Mouse (Mus musculus) right cerebral cortex, postnatal 14 days (tissue): Measurements from ENCODE around the gene Cav3.

Experiments
- DNase-seq: peaks from one replicate; pipeline ENCODE4 v3.0.0; 2022

Cav3 gene

DNA sequence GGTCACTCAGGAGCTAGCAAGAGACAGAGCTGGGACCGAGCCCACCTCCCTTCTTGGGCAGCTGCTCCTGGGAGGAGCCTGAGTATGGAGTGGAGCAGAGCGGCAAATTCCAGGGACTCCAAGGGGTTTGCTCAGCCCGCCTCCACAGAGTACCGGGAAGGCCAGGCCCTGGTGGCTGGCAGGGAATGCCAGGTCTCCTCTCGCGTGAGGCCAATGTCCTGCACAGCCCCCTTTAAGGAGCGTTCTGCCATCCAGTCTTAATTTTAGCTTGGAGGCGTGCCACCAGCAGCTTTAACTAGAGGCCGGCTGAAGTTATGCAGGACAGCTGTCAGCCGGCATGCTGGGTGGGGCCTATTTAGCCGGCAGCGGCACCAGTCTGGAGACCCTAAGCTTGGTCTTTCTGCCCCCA is at the start of gene Cav3:
Cav3 (plus strand) TSS at position 165 of the 409 bp plus-strand sequence.
- peak; percentile 17 for DNase-seq

DNA sequence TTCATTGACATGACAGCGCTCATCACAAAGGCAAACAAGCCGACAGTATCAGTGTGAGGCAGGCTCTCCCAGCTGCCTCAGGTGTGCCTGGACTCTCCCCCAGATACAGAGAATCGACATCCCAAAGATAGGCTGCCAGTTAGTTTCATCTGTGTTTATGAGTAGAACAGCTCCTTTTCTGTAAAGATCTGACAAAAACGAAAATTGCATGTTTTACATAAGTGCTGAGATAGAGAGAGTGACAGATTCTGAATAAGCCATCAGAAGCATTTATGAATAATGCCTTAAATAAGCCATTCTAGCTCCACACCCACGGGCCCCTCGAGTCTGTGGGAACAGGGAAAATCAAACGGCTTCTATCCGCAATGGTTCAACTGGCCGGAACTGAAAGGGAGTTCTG is 40.0 kb upstream of the Cav3 start:
- DNase-seq, result no peak

DNA sequence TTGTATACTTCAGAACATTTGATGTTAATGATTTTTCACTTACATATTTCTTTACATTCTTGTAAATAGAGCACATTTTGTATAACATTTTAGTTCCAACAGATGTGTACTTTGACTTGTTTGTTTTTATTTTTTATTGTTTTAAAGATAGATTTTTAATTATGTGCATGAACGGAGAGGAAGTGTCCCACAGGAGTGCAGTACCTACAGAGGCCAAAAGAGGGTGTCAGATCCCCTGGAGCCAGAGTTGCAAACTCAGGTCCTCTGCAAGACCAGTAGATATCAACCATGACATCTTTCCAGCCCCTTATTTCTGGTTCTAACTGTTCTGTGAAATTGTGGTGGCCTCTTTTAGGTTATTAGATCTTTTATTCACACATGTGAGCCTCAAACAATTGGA is 38.4 kb upstream of the Cav3 start:
- no peak for DNase-seq

DNA sequence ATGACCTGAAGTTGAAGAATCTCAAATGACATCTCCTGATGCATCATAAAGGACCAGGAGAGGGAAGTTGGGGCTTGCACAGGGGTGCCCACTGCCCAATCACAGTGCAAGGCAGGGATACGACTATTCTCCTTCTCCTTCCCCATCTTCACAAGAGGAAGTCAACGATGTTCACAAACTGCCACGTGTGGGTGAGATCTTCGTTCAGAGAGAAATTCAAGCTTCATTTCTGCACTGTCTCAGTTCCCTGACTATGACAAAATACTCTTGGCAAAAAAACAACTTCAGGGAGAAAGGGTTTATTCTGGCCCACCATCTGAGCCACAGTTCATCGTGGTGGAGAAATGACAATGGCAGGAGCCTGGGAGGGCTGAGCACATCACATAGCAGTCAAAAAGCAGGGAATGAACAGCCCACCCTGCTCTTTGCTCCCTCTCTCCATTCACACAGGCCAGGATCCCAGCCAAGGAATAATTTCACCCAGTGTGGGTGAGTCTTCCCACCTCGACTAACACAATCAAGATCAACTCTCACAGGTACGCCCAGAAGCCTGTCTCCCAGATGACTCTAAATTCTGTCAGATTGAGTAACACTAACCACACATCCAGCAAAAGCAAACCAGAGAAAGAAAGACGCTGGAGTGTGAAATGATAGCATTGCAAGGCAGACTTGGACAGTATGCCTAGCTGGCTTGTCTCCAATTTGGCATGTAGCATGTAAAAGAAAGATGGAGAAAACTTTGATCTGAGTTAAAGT is 35.4 kb upstream of the Cav3 start:
- DNase-seq, result peak; percentile 22

DNA sequence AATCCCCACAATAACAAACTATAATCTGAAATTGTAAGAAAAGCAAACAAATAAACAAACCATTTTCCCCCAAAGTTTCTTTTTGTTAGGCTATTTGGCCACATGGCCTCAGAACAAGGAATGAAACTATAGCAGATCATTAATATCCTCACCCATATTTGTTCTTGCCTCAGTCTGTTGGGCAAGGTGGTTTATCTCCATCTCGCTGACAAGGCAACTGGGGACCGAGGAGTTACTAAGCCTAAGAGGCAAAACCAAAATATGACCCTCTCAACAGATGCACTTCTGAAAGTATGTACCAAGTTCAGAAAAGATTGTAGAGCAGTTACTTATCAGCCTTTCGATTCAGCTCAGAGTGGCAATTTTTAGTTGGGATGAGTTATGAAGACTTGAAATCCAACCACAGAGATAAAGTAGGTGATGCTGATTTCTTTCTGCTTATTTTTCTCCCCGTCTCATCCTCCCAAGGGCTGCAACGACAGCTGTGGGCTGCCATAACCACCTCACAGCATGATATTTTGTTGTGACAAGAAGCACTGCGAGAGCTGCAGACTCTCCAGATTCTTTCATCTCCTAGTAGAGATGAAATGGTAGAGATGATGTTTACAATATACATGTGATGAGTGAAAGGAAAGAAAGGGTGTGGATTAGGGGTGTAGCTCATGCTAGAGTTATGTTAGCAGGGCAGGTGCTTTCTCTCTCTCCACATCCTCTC is 33.1 kb upstream of the Cav3 start:
- DNase-seq, result no peak

DNA sequence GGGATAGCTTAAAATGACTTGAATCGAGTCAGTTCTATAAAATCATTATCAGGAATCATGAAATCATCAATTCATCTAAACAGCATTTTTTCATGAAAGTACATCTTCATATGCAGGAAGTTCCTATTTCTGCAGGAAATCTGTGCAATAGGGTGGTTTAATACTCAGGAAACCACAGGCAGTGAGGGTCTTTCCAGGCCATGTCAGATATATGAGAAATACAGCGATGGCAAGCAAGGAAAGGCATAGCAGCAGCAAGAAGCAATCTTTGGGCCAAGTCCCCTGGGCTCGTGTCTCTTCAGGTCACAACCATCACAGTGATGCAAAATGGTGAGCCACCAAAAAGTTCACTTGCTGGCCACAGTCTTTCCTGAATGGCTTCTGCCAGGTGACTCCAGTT is 13.6 kb upstream of the Cav3 start:
- DNase-seq, result no peak

DNA sequence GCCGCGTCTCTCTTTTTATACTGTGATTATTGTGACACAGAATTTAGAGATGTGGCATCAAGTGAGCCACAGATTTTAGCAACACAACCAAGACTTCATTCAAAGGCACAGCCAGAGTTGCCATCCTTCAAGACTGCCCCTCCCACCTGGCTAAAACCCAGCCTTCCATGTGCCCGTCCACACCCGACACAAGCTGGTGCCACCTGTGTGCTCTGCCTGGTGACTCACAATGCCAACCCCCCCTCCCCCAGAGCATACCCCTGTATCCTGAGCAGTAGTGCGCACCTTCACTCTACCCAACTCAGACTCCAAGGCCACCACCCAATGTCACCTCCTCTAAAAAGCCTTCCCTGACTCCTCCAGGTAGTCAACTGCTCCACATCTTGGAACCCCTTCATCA is 2.2 kb downstream of the Cav3 start:
- DNase-seq, result no peak

DNA sequence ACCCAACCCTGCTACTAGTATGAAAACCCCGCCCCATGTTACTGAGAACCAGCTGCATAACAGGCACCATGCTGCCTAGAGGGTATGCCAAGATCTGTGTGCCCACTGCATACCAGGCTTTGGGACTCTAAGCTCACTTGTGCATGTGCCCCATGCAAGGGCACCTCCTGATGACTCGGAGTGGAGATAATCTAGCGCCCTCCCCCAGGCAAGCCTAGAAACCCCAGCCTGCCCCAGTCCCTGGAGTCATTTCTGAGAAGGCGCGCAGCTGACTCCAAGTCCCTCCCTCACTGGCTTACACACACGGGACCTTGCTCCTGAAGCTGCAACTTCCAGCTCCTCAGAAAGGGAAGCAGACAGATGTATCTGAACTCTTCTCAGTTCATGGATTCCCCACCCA is 4.0 kb downstream of the Cav3 start:
- no peak for DNase-seq

DNA sequence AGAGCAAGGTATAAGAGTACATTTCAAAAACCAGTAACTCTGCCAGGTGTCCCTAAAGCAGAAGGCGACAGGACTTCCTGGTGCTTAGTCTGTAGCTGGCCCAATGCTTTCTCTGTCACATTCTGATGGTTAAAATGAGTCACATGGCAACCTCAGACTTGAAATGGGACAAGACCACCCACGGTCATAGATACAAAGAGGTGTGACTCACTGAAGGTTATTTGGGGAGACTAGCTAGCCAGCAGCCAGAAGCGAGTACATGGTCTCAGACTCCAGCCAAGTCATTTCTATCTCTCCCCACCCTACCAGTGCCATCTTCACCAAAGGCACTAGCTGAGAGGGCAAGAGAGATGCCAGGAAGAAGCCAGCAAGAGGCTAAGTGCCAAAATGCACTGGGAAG is 6.1 kb downstream of the Cav3 start:
- no peak for DNase-seq

DNA sequence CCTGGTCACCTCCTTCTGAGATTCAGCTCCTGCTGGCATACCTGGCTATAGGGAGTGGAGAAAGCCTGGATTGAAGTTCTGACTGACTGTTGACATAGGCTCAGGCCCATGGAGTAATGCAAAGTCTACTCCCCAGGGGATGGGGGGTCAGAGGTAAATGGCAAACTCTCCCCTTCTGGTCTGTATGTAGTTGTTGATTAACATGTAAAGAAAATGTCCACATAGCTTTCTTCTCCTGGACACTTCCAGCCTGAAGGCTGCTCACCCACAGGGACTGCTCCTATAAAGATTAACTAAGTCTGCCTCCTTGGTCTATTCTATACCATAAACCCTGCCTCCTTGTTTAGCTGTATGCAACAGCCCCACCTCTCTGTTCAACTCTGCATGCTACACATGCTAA is 6.7 kb downstream of the Cav3 start:
- DNase-seq, result no peak

DNA sequence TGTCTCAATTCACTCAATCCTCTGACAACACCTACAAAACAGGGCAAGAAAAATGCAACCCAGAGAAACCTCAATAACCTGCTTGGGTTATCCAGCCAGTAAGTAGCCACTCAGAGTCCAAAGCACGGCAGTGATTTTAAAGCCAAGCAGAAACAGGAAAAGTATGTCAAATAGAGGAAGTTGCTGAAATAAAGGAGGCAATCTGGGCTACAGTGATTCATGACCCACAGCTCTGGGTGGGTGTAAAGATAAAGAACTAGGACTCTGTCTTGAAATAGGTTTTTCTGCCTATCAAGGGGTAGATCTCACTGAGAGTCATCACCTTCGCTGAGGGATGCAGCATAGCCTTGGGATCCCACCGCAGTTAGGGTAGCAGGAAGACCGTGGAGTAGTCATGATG is 12.3 kb downstream of the Cav3 start:
- DNase-seq, result no peak

DNA sequence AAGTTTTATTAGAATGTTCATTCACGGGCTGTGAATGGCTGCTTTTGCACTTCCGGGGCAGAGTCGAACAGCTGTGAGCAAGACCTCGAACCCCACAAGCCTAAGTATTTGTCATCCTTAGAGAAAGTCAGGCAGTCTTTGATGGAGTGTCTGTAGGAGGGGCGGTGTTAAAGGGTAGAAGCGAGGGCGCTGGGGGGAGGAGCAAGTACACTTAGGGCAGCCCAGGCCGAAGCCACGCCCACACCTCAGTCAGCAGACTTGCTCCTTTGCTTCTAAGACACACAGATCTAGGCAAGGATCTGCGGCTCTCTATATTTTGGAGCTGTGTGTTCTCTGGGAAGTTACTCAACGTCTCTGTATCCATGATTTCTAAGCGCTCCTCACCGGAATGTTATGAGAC is 20.6 kb downstream of the Cav3 start:
- no peak for DNase-seq

DNA sequence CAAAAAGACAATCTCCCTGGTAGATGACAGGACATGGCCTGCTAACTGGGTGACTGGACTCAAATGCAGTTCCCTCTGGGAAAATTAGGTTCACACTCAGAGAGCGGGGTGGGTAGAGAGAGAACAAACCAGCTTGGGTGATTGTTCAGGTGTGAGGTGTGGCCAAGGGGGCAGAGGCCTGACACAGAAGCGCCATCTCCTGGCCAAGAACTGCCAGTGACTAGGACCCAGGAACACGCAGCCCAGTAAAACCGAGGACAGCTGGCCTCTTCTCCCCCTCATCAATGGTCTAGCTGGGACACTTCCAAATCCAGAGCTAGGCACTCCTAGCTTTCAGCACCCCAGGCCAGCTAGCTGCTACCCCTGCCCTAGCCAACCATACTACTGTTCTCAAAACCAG is 25.0 kb downstream of the Cav3 start:
- DNase-seq, result no peak

DNA sequence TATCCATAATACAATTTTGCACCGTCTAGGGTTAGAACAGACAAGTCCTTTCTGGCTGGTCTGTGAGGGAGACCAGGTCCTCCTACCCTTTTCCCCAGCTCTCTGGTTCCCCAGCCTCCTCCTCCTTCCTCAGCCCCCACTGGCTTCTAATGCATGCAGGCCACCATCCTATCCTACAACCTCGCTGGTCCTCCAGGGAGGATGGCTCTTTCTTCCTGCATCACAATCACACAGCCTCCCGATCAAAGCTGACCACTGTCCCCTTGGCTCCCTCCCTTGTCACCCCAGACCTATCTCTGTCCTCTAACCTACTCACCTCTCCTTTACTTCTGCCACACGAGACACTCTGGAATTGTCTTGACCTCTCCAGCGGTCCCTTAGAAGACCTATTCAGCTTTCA is 28.7 kb downstream of the Cav3 start:
- DNase-seq, result no peak

DNA sequence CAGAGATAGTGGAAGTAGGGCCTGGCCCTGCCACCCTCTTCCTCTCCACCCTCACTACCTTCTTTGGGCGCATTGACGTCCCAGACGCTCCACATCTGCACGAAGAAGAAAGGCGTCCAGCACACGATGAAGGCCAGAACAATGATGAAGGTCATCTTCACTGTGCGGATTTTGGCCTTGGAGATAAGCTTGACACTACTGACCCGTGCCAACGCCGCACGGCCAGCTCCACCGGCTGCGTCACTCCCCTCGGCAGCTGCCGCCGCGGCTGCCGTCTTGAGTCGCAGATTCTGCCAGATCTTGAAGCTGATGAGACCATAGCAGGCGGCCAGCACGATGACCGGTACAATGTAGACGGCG is 29.5 kb downstream of the Cav3 start:
- DNase-seq, result no peak

DNA sequence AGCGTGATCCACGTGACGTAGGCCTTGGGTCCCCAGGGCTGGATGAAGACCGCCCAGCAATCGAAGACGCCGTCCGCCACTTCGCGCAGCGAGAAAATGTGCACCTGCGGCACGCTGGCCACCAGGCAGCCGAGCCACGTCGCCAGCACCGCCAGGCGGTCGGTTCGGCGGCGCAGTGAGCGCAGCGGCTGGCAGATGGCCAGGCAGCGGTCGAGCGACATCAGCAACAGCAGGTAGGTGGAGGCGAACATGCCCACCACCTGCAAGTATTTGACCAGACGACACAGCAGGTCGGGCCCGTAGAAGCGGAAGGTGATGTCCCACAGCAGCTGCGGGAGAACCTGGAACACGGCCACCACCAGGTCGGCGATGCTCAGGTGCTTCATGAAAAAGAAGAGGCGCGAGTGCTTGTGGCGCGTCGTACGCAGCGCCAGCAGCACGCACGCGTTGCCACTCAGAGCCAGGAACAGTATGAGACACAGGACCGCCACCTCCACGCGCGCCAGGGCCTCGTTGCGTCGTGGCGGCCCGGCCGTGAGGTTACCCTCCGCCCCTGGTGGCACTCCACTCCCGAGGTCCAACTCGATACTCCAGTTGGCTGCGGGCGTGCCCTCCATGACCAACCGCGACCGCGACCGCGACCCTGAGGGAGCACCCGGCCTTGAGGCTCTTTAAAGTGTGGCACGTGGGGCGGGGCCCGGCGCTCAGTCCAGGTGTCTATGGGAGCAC is 30.0 kb downstream of the Cav3 start:
- peak; percentile 41 for DNase-seq

DNA sequence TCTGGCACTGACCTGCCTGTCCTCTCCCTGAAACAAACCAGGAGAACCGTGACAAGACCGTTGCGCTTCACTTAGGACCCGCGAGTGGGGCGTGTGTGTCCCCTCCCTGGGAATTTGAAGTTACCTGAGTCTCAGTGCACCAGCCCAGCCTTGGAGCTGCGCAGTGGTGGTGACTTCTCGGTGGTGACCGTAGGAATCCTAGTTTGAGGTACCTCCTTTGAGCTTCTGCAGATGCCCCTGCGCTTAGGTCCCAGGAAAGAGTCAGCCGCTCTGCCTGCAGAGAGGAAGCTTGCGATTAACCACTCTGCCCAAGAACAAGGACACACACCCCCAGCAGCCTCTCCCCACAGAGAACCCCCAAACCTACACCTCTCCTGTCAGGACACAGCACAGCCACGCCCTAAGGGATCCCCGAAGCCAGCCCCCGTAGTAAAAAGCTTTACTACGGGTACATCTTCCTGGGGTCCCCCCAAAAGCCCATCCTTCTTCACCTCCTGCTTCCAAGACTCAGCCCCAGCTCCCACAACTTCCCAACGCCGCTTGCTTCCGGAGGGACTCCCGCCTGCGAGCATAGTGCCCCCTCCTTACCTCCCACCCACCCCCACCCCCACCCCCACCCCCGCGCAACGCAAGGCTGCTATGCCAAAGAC is 30.7 kb downstream of the Cav3 start, which contains the start of gene Oxtr:
Oxtr (minus strand) TSS at position 34 of the 650 bp plus-strand sequence.
- DNase-seq, result no peak

DNA sequence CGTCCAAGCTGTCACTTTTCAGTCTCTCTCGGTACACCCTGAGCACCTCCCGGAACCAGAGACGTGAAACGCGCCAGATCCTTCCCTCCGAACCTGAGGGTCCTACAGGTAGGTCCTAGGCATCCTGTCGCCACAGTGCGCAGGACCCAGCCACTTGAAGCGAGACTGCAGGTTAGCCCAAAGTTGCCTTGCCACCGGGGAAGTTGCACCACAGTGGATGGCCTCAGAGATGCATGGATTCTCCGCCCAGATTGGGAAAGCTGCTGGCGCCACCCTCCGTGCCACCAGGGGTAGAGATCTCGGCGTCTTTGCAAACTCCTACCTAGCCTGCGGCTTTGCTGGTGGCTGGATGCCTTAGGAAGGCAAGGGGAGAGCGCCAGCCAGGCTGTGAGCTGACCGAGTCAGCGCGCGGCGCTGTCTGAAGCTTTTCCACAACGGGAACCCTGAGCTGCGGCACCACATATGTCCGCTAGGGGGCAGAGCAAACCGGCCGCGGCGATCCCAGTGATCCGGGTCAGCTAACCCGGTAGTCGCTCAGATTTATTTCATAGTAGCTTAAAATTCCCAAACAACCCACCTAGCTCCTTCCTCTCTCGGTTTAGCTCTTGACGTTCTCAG is 31.4 kb downstream of the Cav3 start:
- peak; percentile 86 for DNase-seq

DNA sequence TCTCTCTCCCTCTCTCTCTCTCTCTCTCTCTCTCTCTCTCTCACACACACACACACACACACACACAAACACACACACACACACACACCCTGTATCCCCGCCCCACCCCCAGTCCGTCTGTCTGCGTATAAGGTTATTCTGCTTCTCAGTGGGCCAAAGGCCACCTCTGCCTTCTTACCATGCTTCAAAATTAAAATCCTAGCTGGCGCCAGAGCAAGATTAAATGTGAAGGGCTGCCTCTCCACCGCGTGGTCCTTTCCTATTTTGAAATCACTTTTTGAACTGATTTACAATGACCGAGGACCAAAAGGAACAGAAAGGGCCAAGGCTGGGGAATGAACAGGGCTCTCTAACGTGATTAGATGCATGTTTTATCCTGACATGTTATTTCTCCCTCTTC is 32.2 kb downstream of the Cav3 start:
- DNase-seq, result no peak

DNA sequence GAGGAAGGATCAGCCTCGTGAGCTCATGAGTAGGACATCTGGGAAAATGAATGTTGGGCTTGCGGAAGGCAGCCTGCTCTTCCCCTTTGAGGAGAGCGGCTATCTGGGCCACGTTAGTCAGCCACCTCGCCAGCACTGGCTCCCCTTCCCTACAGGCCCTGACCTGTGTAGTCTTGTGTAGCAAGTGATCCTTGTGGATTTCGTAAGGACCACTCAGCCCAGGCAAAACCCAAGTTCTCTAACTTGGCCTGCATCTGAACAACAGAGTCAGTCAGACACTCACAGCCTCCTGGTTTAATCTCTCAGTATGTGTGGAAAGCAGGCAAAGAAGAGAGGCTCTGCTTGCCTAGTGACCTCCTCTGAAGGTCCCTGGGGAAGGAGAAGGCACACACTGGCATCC is 33.4 kb downstream of the Cav3 start:
- no peak for DNase-seq

DNA sequence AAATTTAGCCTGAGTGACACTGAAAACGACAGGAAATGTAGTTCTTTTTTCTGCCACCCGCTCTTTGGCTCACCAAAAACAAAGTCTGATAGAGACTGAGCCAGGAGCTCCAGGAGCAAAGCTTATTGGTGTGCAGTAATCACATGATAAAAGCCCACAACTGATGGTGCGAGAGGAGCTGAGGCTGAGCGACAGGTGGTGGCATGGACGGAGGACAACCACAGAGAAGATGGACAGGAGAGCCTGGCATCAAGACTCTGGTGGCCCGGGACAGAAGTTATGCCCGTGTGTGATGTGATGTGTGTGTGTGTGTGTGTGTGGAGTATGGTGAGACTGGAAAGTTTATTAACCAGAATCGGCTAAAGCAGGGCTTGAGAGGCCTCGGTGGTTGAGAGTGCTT is 34.1 kb downstream of the Cav3 start:
- DNase-seq, result no peak

DNA sequence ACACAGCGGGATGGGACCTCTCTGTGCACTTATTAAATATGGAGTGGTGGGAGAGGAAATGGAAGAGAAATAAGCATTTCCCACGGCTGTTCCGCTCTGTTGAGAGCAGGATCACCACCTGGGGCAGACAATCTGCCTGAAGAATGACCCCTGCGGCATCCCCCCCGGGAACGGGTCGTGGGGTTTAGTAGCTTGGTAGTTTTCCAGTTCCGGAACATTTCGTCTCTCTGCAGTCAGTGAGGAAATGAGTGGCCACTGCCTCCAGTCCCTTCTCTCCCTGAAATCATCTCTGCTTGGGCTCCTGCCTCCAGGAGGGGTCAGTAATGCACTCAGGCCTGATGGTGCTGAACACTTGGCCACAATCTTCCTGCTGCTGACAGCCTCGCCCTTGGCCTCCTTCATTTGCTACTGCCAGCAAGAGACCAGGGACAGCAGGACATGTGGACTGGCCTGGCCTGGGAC is 35.3 kb downstream of the Cav3 start:
- DNase-seq, result no peak

DNA sequence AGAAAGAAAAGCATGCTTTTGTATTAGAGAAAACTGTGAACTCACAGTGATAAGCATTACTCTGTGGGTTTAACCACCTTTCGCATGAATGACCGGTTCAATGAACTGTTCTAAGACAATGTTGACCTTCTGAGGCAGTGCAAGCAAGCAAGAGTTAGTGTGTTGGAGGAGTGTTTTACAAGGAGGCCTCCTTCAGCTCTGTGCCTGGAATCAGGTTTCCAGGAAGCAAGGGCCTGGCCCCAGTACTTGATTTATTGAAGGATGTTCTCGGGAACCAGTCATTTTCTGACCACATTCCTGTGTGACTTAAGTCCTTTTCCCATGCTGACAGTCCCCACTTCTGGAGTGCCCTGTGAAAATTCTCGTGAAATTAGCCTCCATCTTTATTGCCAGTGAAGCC is 35.9 kb downstream of the Cav3 start:
- DNase-seq, result no peak
